Mouse (Mus musculus): ENCODE measurements around the gene Clcnkb.

The Clcnkb gene

DNA sequence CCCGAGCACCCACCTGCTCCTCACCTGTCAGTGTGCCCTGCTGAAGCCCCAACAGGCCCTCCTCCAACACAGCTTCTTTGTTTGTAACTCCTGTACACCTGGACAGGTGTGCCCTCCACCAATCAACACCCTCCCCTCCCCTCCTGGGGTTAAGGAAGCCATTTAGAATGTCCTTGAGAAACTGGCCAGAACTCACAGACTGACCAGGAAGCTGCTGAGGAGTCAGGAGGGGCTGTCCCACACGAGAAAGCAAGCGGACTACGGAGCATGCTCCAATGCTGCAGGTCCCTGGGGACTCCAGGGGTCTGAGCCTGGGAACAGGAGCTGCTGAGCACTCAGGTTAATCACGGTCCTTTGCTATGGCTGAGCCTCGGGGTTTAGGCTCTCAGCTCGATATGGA is at the start of gene Clcnkb:
TSS of gene Clcnkb (minus strand) at position 91 of the 400 bp plus-strand sequence.
- DNase-seq (ENCODE audit: low read depth), result no peak

DNA sequence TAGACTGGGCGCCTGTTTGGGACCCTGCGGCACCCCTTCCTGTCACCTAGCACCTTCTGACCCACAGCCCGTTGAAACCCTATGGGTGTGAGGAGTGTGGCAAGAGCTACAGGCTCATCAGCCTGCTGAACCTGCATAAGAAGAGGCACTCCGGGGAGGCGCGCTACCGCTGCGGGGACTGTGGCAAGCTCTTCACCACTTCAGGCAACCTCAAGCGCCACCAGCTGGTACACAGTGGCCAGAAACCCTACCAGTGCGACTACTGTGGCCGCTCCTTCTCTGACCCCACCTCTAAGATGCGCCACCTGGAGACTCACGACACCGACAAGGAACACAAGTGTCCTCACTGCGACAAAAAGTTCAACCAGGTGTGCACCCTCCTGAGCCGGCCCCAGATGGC is 48.9 kb upstream of the Clcnkb start:
- DNase-seq (ENCODE audit: low read depth), result no peak

DNA sequence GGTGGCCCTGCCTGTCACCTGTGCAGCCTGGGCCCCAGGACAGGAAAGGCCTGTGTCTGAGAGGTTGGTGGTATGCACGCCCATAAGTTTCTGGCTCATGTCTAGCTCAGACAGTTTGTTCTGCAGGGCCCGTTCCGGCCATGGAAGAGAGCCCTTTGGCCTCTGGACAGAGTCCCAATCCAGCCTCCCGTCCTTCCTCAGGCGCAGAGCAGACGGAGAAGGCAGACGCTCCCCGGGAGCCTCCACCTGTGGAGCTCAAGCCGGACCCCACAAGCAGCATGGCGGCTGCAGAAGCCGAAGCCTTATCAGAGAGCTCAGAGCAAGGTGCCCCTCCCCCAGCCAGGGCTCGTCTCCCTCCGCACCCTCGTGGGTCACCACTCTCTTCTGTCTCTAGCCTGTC is 47.7 kb upstream of the Clcnkb start:
- no peak for DNase-seq (ENCODE audit: low read depth)

DNA sequence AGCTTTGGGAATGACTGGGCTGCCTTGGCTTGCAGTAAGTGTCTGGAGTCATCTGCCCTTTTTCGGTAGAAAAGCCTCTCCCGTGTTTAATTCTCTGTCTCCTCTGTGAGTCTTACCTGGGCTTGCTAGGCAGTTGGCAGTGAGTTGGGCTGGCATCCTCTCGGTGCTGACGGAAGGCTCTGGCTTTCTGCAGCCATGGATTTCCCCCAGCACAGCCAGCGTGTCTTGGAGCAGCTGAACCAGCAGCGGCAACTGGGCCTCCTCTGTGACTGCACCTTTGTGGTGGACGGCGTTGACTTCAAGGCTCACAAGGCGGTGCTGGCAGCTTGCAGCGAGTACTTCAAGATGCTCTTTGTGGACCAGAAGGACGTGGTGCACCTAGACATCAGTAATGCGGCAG is 45.8 kb upstream of the Clcnkb start:
- no peak for DNase-seq (ENCODE audit: low read depth)

DNA sequence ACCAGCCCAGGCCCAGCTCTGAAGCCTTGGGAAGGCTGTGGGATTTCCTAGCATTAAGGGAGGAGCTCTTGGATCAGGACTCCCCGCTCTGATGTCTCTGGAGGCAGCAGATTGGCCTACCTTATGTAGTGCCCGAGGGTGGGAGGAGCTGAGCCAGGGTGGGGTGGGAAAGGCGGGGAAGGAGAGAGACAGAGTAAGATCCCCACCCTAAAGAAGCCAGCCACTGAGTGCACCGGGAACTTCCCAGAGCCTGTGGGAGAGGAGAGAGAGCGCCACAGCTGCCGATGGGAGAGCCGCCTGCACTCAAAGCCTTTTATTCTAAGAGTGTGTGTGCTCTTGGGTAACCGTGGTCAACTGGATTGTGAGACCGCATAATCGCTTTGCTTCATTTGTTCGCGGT is 45.3 kb upstream of the Clcnkb start:
- no peak for DNase-seq (ENCODE audit: low read depth)

DNA sequence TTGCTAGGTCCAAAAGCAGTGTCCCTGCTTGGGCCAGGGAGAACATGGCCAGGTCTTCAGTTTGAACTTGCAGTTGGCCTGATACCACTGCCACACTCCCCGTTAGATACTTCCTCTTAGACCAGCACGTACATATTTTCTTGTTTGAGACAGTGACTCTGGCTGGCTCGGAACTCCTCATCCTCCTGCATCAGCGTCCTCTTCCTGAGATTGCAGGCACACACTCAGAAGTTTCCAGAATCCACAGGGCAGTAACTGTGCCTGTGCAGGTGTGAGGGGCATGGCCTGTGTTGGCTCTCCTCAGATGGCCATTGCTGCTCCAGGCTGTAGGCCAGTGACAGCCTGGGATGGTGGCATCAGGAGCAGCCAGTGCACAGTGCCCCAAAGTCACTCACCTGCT is 44.7 kb upstream of the Clcnkb start:
- no peak for DNase-seq (ENCODE audit: low read depth)

DNA sequence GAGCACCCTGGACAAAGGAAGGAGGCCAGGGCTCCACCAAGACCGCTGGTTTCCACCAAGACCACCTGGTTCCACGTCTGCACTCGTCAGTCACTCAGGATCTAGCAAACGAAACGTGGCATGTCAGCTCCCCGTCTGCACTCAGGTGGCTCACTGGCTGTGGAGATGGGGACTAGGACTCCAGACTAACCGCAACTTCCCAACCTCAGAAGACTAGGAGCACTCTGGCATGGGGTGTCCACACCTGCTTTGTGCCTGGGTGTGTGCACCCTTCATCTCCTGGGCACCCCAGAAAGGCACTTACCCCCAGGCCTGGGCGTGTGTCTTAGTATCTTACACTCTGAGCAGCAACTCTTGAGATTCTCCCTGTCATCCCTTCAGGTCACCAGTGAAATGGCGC is 44.0 kb upstream of the Clcnkb start:
- no peak for DNase-seq (ENCODE audit: low read depth)

DNA sequence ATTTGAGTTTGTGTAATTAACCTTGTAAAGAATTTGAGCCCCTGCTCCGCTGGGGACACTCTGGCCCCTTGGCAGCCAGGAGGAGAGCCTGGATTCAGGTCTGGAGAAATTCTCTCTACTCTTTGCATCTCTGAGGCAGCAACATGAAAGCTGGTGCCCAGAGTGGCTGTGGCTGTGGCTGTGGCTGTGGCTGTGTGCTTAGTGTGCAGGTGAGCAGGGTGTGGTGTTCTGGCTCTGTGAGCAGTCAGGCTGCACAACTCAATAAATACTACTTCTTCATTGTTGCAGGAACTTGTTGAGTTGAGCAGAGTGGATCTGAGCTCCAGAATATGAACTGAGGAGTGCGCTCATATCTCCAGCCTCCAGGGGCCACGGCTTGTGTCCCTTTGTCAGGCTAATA is 43.1 kb upstream of the Clcnkb start:
- DNase-seq (ENCODE audit: low read depth), result no peak

DNA sequence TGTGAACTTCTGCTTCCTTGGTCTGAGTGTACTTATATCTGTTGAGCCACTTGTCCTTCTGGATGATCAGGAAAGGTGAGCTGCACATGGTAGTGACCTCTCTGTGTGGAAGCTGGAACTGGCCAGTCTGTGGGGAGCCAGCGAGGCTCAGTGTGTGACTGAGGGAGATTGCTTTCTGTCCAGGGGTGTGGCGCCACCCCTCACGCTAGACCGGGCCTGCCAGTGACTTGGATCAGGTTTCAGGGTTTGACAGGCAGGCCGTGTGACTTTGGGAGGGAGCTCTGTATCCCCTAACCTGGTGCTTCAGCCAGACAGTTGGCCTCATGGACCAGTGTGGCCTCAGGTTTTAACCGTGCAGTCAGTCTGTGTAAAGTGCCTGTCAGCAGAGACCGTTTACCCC is 42.4 kb upstream of the Clcnkb start:
- peak; percentile 52 for DNase-seq (ENCODE audit: low read depth)

DNA sequence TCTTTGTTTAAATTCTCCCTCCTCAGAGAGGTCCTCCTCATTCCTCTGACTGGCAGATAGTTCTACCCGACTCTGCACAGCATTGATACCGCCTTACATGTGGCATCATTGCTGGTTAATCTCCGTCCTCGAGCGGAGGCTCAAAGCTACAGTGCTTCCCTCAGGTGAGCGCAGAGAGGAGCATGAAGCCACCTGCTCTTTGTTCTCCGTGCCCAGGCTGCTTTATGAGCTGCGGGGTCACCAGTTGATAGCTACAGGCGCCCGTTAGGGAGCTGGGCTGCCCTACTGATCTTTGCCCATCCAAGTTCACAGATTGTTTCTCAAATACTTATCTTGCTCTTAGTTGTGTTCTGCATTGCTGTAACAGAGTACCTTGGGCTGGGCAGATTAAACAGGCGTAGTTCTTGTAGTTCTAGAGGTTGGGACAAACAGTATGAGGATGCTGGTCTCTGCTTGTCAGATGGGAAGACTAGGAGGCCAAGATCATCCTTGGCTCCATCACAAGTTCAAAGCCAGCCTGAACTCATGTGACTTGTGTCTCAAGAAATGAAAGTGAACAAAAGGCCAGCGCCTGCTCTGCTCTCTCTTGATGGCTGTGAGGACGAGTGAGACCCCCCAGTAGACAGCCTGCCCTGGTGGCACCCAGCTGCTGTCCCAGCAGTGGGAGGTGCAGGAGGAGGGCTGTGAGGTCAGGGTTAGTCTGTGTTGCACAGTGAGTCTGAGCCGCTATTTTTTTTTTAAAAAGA is 40.6 kb upstream of the Clcnkb start:
- no peak for DNase-seq (ENCODE audit: low read depth)

DNA sequence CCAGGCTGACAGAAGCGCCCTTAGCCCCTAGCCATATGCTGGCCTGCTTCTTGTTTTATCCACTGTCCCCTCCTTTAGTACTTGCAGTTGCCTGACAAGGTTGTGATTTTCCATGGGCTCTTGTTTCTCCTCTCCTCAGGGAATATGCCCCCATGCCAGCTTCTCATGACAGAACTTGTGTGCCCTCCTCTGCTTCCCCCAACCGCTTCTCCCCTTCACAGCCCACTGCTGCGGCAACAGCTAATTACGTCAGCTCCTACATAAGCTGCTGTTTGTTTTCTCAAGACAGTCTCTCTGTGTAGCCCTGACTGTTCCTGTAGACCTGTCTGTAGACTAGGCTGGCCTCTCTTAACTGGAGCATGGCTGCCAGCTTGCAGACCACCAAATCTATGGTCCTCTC is 39.7 kb upstream of the Clcnkb start:
- DNase-seq (ENCODE audit: low read depth), result no peak

DNA sequence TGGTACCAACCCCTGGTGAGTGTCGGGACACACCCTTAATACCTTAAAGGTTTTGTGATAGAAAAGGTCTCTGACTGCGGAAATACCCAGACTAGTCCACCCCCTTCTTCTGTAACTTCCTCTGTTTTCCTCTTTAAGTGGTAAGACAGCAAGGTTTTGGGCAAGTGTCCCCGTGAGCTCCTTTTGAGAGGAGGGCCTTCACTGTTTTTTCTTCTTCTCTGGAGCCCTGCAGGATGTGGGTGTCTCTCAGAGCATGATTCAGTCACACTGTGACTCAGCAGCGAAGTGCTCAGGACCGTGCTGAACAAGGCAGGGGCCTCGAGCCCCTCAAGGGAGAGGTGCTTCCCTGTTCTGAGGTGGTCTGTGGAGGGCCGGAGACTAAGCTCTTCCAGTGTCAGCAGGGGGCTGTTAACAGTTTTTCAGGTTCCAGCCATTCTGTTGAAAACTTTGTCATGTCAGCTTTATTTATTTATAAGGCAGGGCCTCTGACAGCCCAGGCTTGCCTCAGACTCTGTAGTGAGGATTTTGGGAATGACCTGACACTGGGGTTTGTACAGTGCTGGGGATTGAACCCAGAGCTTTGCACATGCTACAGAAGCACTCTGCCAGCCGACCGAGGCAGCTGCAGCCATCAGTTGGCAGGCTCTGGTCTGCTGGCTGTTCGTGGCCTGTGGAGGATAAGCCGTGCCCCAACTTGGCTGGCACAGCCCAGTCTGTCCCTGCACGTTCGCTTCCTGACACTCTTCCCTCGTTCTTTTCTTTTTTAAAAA is 39.0 kb upstream of the Clcnkb start:
- DNase-seq (ENCODE audit: low read depth), result peak; percentile 42

DNA sequence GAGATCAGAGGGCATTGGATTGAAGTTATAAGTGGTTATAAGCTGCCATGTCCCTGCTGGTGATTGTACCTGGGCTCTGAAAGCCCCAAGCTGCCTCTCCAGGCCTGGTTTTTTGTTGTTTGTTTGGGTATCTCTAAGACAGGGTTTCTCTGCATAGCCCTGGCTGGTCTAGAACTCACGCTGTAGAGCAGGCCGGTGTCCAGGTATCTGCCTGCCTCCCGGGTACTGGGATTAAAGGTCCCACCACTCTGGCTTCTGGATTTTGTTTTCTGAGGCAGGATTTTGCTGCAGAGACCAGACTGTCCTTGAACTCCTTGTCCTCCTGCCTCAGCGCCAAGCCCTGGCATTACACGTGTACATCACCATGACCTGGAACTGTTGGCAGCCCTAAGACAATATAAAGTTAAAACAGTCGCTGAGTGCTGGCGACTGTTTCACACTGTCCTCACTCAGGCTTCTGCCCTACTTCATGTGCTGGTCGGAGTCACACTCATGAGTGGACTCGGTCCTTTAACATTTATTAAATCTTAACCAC is 36.2 kb upstream of the Clcnkb start:
- no peak for DNase-seq (ENCODE audit: low read depth)

DNA sequence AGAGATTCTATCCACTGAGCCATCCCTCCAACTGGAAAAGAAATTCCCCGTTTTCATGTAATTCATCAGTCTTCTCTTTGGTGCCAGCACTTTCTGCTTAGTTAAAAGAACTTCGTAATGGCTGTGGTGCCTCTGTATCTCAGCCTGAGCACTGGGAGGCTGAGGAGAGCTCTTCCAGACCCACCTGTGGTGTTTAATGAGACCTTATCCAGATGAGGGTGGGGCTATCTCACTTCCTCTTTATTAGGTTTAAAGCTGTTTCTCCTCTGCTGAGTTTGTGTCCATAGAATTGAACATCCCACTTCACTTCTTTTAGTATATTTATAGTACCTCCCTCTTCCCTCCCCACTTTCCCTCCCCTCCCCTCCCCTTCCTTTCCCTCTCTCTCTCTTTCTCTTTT is 35.4 kb upstream of the Clcnkb start:
- DNase-seq (ENCODE audit: low read depth), result no peak

DNA sequence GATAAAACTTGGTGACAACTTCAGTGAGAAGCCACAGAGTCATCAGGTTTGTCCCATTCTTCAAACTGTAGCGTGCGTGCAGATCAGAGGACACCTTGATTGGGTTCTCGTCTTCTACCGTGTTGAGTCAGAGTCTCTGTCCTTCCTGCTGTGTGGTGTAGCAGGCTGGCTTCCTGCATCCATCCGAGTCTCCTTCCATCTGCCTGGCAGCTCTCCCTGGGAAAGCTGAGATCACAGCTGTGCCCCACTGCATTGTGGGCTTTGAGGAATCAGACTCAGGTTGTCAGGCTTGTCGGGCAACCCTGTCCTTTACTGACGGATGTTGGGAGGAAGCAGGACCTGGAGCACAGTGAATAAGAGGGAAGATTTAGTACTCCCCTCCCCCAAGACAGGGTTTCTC is 30.4 kb upstream of the Clcnkb start:
- DNase-seq (ENCODE audit: low read depth), result no peak

DNA sequence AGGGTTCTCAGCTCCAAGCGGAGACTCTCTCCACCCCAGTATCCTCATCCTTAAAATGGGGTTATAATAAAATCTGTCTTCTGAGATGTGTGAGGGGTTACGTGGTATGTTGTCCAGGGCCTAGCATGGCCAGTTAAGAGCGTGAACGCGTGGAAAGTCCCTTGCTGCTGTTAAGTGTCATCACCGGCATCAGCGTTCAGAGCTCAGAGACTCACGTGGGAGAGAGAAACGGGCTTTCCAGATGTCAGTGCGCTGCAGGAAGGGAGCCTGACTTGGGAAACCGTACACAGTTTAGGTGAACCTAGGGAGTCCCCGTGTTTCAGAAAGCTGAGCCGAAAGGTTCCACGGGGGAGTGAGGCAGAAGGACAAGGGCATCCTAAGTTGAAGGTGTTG is 29.5 kb upstream of the Clcnkb start:
- no peak for DNase-seq (ENCODE audit: low read depth)

DNA sequence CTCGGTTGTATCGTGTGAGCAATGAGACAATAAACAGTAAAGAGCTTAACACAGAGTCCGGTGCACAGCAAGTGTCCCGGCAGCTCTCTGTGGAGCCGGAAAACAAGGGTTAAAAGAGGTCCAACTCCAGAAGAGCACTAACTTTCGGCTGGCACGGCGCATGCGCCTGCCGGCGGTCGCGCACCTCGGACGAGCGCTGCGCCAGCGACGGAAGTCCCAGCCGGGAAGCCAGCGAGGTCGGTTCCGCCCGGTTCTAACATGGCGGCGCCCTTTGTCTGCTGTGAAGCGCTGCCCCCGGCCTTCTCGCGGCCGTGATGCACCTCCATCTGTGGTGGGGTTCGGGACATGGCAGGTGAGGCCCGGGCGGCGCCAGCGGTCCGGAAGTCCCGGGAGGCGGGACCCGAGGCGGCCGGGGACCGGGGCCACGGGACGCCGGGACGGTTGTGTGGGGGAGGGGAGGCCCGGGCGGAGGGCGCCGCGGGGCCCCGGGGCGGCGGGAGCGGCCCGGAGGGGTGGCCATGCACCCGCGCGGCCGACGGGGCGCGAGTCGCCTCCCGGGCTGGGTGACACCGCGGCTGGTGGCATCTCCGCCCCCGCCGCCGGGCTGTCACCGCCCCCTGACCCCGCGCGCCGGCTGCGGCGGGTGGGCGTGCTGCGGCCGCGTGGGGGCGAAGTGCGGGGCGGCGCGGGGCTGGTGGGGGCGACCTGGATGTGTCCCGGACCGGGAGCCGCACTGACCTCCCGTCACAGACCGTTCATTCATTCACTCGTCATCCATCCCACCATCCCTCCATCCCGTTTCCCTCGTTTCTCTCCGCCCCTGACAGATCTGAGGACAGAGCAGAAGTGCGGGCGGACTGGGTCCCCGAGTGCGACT is 28.9 kb upstream of the Clcnkb start, which contains the start of gene Zbtb17:
TSS of gene Zbtb17 (plus strand) at position 204 of the 877 bp plus-strand sequence.
- DNase-seq (ENCODE audit: low read depth), result peak; percentile 93

DNA sequence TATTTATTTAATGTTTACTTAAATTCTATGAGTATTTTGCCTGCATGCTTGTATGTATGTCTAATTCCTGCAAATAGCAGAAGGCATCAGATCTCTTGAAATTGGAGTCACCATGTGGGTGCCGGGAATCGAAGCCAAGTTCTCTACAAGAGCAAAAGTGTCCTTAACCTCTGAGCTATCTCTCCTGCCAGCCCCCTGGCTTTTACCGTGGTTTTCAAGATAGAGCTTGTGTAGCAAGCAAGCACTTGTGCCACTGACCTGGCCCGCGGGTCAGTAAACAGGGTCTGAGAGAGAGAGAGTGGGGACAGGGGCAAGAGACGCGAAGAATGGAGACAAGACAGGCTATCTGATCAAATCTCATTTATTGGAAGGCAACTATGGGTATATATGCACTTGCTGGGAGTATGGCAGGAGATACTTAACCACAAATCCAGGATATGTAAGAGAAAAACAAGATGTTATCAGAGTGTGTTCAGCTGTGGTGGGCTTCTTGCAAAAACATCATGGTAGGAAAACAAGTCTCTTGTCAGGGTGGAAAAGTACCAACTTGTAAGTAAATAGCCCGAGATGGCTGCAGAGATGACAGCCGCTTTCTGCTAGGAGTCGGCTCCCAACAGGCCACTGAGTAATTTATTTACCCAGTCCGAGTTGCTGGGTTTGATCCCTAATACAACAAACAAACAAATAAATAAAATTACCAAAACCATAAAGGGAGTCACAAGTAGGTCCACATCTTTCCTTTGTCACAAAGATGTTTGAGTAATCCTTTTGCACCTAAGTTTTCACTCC is 28.0 kb upstream of the Clcnkb start:
- DNase-seq (ENCODE audit: low read depth), result no peak

DNA sequence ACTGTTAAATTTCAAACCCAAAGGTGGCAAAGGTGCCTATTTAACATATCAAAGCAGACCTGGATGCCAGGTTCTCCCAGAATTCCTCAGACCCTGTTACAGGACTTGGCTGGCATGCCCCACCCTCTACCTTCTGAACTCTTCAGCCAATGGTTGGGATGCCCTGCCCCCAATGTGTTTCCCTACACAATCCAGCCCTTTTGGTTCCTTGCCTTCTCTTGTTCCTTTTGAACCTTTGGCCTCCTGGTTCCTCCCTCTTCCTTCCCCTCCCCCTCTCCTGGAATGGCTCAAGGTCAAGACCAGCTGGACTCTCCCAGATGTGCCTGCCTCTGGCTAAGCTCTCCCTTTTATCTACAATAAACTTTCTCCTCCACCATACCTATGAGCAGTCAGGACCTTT is 25.1 kb upstream of the Clcnkb start:
- no peak for DNase-seq (ENCODE audit: low read depth)

DNA sequence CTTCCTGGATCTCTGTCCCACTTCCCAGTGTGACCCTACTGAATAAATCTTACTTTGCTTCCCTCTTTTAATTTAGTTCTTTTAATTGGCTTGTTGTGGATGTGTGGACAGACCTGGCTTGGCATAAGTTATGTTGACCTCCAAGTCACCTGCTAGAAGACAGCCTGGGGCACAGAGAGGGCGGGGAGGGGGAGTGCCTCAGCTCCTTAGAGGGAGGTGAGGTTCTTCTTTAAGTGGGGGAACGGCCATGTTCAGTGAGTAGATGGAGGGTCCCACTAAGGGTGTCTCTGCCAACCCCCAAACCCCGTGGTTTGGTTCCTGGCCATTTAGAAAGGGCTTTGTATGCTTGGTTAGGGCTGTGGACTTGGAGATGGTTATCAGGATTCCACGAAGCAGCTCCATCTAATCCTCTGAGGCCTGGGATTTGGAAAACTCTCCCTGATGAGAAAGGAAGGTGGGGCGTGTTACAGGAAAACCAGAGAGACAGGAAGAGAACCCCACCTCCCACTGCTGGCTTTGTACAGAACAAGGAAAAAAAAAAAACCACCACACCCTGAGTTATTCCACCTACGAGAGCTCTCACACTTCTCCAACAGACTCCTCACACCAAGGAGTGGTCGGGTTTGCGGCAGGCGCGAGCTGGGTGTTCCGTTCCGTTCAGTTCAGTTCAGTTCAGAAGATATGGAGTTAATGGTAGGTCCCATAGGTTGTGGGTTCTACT is 23.4 kb upstream of the Clcnkb start:
- no peak for DNase-seq (ENCODE audit: low read depth)

DNA sequence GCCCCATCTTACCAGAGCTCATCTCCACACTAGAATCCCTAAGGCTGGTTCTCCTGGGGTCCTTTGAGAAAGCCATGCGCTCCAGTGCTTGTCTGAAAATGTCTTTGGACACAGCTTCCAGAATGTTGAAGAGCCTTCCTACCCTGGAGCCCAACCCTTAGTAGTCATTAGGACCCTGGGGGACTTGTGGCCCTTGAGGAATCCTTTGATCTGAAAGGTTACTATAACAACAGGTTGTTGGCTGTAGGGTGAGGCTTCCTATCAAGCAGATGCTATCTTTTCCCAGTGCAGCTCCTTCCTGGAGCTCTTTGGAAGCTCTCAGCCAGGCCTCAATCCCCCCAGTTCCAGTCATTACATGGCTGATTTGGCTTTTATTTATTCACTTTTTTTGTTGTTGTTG is 20.2 kb upstream of the Clcnkb start, which contains the start of gene Srarp:
TSS of gene Srarp (minus strand) at position 132 of the 400 bp plus-strand sequence.
- no peak for DNase-seq (ENCODE audit: low read depth)
